Mouse (Mus musculus) myocyte (in vitro differentiated cells): ENCODE measurements at regions not wholly inside any gene's neighbourhood (a gene's known extent, or its start where the extent isn't known, plus 50 kb on each side); places are given as distances from the start of the nearest gene placed in this dataset.

Experiments used
- H3K27me3 ChIP-seq: one replicate; pipeline ENCODE4 v1.6.1; 2011; ENCODE audit not compliant: control insufficient read depth, insufficient read depth, insufficient read length
- H3K36me3 ChIP-seq: one replicate; pipeline ENCODE4 v1.6.1; 2011; ENCODE audit not compliant: control insufficient read depth, insufficient read depth
- H3K4me2 ChIP-seq: one replicate; pipeline ENCODE4 v1.6.1; 2011; ENCODE audit warnings: low read depth, control low read depth
- H3K4me3 ChIP-seq: one replicate; pipeline ENCODE4 v1.5.1; 2011; ENCODE audit warnings: mild to moderate bottlenecking, control low read depth, moderate library complexity
- H3K79me2 ChIP-seq: one replicate; pipeline ENCODE4 v1.6.1; 2011; ENCODE audit not compliant: control insufficient read depth, insufficient read depth
- H3ac ChIP-seq: one replicate; pipeline ENCODE4 v1.6.1; 2011; ENCODE audit not compliant: control insufficient read depth, insufficient read length
- CEBPB ChIP-seq: IDR thresholded peaks from 2 replicates; pipeline ENCODE4 v1.6.1; 2011; ENCODE audit warnings: mild to moderate bottlenecking, moderate library complexity; ENCODE audit not compliant: poor library complexity, insufficient read depth, severe bottlenecking
- E2F4 ChIP-seq: IDR thresholded peaks from one replicate; pipeline ENCODE4 v1.6.1; 2011; ENCODE audit warnings: mild to moderate bottlenecking, control low read depth, moderate library complexity; ENCODE audit not compliant: insufficient read depth
- MAX ChIP-seq: IDR thresholded peaks from one replicate; pipeline ENCODE4 v1.6.1; 2011; ENCODE audit warnings: low read depth, mild to moderate bottlenecking, control low read depth
- MYOD1 ChIP-seq, 3 experiments: IDR thresholded peaks; one replicate each; pipeline ENCODE4 v1.6.1; 2011; ENCODE audit warnings: control low read depth in 2 of 3, low read depth in 2 of 3, mild to moderate bottlenecking in 2 of 3, moderate library complexity in 1 of 3; ENCODE audit not compliant: insufficient read length in 2 of 3, control insufficient read depth in 1 of 3
- MYOG ChIP-seq, 3 experiments: IDR thresholded peaks; one replicate each; pipeline ENCODE4 v1.6.1; 2011; ENCODE audit warnings: control low read depth in 2 of 3, low read depth in 2 of 3, mild to moderate bottlenecking in 2 of 3; ENCODE audit not compliant: insufficient read length in 2 of 3, control insufficient read depth in 1 of 3, insufficient read depth in 1 of 3
- POLR2A ChIP-seq: IDR thresholded peaks from one replicate; pipeline ENCODE4 v1.6.1; 2011; ENCODE audit warnings: low read depth, mild to moderate bottlenecking, control low read depth, moderate library complexity; ENCODE audit not compliant: insufficient read length
- POLR2AphosphoS2 ChIP-seq: IDR thresholded peaks from one replicate; pipeline ENCODE4 v1.6.1; 2011; ENCODE audit warnings: low read depth, control low read depth; ENCODE audit not compliant: insufficient read length
- REST ChIP-seq: IDR thresholded peaks from one replicate; pipeline ENCODE4 v1.6.1; 2011; ENCODE audit warnings: mild to moderate bottlenecking, control low read depth, moderate library complexity; ENCODE audit not compliant: insufficient read depth, insufficient read length
- SRF ChIP-seq: IDR thresholded peaks from one replicate; pipeline ENCODE4 v1.6.1; 2011; ENCODE audit warnings: low read depth; ENCODE audit not compliant: control insufficient read depth, insufficient read length
- TCF12 ChIP-seq: IDR thresholded peaks from one replicate; pipeline ENCODE4 v1.6.1; 2011; ENCODE audit warnings: mild to moderate bottlenecking, control low read depth; ENCODE audit not compliant: poor library complexity, insufficient read depth, severe bottlenecking
- TCF3 ChIP-seq: IDR thresholded peaks from one replicate; pipeline ENCODE4 v1.6.1; 2011; ENCODE audit warnings: low read depth, control low read depth; ENCODE audit not compliant: insufficient read length
- USF1 ChIP-seq: IDR thresholded peaks from one replicate; pipeline ENCODE4 v1.6.1; 2011; ENCODE audit warnings: low read depth, mild to moderate bottlenecking, control low read depth, moderate library complexity

- Histone ChIP-seq H3K36me3 (no peaks in the 10 kb centered on the region), H3ac (no peak overlapping the region), H3K4me3 (no peak overlapping the region), H3K4me2 (no peak overlapping the region), H3K27me3 (no peaks in the 10 kb centered on the region), H3K79me2 (no peaks in the 10 kb centered on the region)
- TF ChIP-seq E2F4, result no peak
- TF ChIP-seq POLR2AphosphoS2, result no peak
- no peak for TF ChIP-seq SRF
- TF ChIP-seq TCF3, result no peak
- TF ChIP-seq MAX, result no peak
- no peak for TF ChIP-seq POLR2A
- no peak for TF ChIP-seq REST
- TF ChIP-seq TCF12, result no peak
These were observed 74.6 kb upstream of the Cops8 start for GRCm38 (mm10) chr1:90527947-90528717.

- no peak overlapping the region for H3K4me2 ChIP-seq
- no peaks in the 10 kb centered on the region for H3K27me3 ChIP-seq
- H3ac ChIP-seq, result no peak overlapping the region
- no peaks in the 10 kb centered on the region for H3K79me2 ChIP-seq
- H3K4me3 ChIP-seq, result no peak overlapping the region
- H3K36me3 ChIP-seq, result no peaks in the 10 kb centered on the region
- TF ChIP-seq POLR2AphosphoS2, result no peak
- TF ChIP-seq E2F4, result no peak
- TF ChIP-seq REST, result no peak
- TF ChIP-seq POLR2A, result no peak
- TF ChIP-seq TCF12, result no peak
- no peak for TF ChIP-seq MAX
- no peak for TF ChIP-seq USF1
- no peak for TF ChIP-seq TCF3
- no peak for TF ChIP-seq MYOG (IDR thresholded peaks at IDR 0.05; ENCODE audit: control insufficient read depth in 1 of 3, insufficient read depth in 1 of 3, insufficient read length in 2 of 3, low read depth in 2 of 3)
- TF ChIP-seq MYOD1 (IDR thresholded peaks at IDR 0.05; ENCODE audit: control insufficient read depth in 1 of 3, insufficient read length in 2 of 3, low read depth in 2 of 3), result no peak
- no peak for TF ChIP-seq CEBPB
- no peak for TF ChIP-seq SRF
These were observed 69.3 kb upstream of the Cops8 start for GRCm38 (mm10) chr1:90533481-90533880.

GRCm38 (mm10) chr1:90536105-90536504 lies 66.7 kb upstream of the Cops8 start:
- Histone ChIP-seq H3K4me3 (no peak overlapping the region), H3K36me3 (no peaks in the 10 kb centered on the region), H3K79me2 (no peaks in the 10 kb centered on the region), H3K4me2 (no peak overlapping the region), H3ac (no peak overlapping the region), H3K27me3 (no peaks in the 10 kb centered on the region)
- TF ChIP-seq POLR2A (no peak), SRF (no peak), POLR2AphosphoS2 (no peak), TCF3 (no peak), MYOG (IDR thresholded peaks at IDR 0.05; ENCODE audit: control insufficient read depth in 1 of 3, insufficient read depth in 1 of 3, insufficient read length in 2 of 3, low read depth in 2 of 3) (no peak), TCF12 (no peak), USF1 (no peak), CEBPB (no peak), REST (no peak), MYOD1 (IDR thresholded peaks at IDR 0.05; ENCODE audit: control insufficient read depth in 1 of 3, insufficient read length in 2 of 3, low read depth in 2 of 3) (no peak), E2F4 (no peak), MAX (no peak)

GRCm38 (mm10) chr1:90543801-90544795 lies 58.7 kb upstream of the Cops8 start:
- Histone ChIP-seq H3K27me3 (no peaks in the 10 kb centered on the region), H3ac (no peak overlapping the region), H3K4me2 (no peak overlapping the region), H3K36me3 (no peaks in the 10 kb centered on the region), H3K4me3 (no peak overlapping the region), H3K79me2 (no peaks in the 10 kb centered on the region)
- TF ChIP-seq TCF12 (no peak), POLR2AphosphoS2 (no peak), CEBPB (no peak), MYOG (IDR thresholded peaks at IDR 0.05; ENCODE audit: control insufficient read depth in 1 of 3, insufficient read depth in 1 of 3, insufficient read length in 2 of 3, low read depth in 2 of 3) (no peak), REST (no peak), SRF (no peak), MAX (no peak), MYOD1 (IDR thresholded peaks at IDR 0.05; ENCODE audit: control insufficient read depth in 1 of 3, insufficient read length in 2 of 3, low read depth in 2 of 3) (no peak), E2F4 (no peak), USF1 (no peak), TCF3 (no peak), POLR2A (no peak)
